Mouse (Mus musculus) urinary bladder, postnatal 4 days (tissue): ENCODE measurements around the gene B3gnt2.
A peak's percentile ranks its signal among the peaks of the same experiment; 100 is the strongest.

ENCODE experiments used
- DNase-seq, 2 experiments: peaks; one replicate each; pipeline ENCODE4 v3.0.0; 2021 to 2022; ENCODE audit warnings: low spot score in 2 of 2

The B3gnt2 gene

DNA sequence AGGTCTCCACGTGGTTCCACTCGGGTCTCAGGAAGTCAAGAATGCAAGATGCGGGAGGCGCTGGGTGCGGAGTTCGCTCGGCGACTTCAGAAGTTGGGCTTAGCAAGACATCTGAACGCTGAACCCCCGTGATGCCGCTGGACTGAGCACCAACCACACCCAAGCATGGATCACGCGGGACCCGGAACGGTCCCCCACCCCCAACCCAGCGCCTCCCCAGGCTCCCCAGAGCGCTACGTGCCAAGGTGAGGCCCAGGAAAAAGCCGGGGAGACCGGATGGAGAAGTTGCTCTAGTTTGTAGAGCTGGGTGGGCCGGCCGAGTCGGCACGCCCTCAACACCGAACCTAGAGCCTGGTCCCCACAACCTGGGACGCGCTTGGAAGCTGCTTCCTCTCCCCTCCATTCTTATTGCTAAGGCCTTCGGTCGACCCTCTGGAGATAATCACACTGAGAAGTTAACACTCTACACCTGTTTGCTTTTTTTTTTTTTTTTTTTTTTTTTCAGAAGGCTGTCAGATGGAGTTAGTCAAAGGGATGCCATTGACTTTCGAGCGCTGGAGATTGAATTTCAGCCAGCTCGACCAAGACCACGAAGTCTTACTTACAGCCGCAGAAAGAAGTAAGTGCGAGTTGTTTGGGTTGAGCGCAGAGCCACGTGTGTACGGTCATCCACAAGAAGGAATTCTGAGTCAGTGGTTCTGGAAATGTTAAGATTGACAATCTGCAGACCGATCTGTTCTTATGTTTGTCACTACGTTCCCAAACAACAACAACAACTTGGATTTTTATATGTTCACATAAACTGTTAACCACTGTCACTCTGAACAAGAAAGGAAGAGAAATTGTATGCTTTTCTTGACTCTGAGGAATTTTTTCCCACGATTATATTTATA lies at the start of gene B3gnt2:
Gene B3gnt2, minus strand, starts transcription at position 627 of the 893 bp plus-strand sequence.
- peak; percentile 54 to 65 for DNase-seq

DNA sequence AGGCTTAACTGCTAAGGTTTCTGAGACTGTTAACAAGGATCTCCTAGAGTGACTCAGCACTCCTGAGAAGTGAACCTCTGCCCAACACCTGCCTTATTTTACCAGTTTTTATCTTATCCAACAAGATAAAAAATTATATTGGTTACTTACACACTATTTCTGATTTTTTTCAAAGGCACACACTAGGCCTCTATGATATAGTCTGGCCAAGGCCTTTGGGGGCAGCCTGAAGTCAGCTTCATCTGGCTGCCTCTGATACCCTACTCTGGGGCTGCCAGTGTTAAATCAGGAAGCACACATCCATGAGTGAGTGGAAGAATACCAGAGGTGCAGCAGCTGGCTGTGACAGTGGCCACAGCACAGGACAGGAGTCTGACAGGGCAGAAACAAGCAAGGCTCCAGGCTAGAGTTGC lies 45.7 kb upstream of the B3gnt2 start:
- no peak for DNase-seq

DNA sequence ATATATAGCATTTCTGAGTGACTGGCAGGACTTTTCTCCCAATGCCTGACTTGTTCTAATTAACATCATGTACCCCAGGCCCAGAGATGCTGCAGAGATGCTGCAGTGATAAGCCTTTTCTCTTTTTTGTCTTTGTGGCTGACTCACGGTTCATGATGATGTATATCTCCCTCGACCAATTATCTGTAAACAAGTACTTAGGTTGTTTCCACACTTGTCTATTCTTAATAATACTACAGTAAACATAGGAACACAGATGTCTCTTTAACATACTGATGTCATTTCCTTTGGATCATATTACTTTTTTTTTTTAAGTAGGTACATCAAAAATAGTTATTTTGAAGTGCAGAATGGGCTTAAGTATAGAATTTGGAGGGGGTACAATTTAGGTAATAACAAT lies 42.2 kb upstream of the B3gnt2 start:
- no peak for DNase-seq

DNA sequence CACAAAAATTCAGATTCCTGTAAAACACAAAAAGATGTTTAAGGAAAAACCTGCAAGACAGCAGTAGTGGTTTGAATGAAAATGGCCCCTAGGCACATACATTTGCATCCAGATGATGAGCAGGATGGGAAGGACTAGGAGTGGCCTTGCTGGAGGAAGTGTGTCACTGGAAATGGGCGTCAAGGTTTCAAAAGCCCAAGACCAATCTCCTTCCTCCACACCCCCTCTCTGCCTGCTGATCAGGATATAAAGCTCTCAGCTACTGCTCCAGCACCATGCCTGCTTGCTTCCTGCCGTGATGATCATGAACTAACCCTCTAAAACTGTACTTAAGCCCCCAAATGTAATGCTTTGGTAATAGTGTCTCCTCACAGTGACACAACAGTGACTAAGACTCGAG lies 39.3 kb upstream of the B3gnt2 start:
- no peak for DNase-seq

DNA sequence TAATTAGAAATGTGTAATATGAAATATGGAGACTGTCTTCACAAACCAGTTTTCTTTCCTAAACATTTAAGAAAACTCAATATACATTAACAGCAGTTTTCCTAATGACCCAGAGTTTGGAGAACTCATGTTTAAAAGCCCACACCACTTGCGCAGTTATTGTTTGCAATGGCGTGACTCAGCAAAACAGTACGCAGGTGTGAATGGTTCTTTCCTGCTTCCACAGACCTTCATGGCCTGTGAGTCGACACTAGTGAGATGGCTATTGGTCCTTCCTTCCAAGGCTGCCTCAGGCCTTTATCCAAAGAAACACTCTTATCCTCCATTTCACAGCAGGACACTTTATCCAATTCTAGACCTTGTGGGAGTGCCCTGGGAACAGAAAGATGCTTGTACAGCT lies 36.9 kb upstream of the B3gnt2 start:
- DNase-seq = no peak

DNA sequence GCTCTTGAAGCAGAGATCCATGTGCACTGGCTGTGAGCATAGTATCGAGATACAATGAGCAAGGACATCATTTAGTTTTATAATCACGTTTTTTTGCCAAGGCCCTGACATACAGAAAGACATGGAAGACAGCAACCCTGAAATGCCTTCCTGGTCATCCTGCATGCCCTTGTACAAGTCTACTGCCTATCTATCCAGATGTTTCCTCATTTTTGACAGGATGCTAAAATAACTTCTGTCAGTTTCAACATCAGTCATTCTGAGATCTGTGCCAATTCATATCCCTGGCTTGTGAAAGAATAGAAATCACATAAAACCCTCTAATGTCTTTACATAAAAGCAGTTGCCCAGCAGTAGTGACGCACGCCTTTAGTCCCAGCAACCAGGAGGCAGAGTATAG lies 36.4 kb upstream of the B3gnt2 start:
- DNase-seq = no peak

DNA sequence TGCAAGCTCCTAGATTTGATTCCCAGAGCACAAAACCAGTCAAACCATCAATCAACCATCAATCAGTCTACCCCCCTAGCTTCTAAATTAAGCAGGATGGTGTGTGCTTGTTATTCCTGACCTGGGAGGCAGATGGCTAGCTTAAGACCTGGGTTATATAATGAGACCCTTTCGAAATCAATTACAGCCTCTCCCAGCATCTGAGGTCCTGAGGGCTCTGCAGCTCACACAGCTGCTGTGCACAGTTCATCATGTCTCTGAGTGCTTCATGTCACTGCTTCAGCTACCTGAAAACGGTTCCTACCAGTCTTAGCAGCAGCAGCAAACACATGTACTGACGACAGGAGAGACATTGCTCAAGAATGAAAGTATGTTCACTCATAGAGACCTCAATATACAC lies 32.3 kb upstream of the B3gnt2 start:
- no peak for DNase-seq

DNA sequence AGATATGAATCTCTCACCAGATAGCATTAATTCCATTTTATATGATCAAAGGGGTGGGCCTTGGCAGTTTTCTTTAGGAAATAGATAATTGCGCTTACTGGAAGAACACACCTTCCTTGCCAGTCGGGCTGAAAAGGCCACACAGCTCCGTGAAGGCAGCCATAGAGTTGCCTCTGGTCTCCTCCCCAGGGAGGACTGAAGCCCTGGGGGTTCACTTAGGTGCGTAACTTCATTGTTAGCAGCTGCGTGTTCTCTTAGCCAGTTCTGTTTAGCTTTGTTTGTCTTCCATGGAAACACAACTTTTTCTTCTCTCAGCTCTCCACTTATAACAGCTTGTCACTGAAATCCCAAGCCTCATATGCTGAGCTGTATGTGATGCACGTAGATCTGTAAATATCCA lies 31.7 kb upstream of the B3gnt2 start:
- DNase-seq = no peak

DNA sequence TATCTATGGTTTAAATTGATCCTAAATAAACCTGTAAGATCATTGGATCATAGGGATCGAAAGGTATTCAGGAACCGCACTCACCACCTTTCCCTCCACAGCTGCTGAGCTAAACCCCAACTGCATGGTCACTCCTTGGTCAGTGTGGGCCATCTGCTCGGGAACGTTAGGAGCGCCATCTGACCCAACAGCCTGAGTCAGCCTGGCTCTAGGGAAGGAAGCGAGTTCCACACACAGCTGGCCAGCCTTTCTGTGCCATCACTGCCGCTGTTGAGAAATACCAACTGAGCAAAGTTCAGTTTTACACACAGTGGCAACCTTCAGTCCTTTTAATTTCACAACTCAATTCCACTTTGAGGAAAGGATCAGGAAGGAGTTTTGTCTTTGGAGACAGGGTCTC lies 31.1 kb upstream of the B3gnt2 start:
- no peak for DNase-seq

DNA sequence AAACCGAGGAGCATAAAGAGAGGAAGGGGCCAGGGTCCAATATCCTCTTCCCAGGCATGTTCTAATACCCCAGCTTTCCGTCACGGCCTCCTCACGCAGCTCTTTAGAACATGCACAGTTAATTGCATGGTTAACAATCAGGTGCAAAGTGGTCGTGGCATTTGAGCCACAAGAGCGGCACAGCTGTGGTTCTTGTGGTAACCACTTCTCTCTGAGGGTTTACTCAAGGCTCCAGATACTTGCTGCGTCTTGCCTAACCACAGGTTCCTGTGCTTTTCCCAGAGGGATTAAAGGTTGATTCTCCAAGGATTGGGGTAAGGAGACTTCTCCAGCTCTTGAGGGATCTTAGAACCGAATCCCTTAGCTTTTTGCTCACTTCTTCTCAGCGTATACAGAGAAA lies 30.5 kb upstream of the B3gnt2 start:
- DNase-seq = no peak

DNA sequence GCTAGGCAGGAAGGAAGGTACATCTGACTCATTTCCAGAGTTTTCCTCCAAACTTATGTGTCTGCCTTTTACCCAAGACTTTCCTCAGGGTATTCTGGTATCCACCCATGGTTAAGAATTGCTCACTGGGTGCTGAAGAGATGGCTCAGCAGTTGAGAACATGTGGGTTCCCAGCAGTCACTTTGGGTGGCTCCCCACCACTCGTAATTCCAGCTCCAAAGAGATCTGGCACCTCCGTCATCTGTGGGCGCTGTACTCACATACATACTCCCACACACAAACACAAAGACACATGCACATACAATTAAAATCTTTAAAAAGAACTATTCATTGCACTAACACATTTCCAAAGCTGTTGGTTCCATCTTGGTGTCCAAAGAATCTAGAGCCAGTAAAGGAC lies 28.5 kb upstream of the B3gnt2 start:
- no peak for DNase-seq

DNA sequence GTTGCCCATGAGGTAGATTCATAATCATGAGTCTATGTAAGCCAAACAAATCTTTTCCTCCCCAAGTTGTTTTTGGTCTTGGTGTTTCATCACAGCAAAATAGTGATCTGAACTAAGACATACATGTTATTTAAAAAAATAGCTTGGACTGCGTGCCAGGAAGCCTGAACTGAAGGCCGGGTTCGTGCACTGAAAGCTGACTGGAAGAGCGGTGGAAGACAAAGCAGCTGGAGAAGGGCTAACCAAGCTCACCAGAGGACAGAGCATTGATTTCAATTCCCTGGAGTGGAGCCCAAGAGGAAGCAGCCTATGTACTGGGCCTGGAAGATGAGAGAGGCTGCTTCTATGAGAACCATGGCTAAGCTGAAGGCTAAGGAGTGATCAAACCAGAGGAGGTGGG lies 26.2 kb upstream of the B3gnt2 start:
- DNase-seq = no peak

DNA sequence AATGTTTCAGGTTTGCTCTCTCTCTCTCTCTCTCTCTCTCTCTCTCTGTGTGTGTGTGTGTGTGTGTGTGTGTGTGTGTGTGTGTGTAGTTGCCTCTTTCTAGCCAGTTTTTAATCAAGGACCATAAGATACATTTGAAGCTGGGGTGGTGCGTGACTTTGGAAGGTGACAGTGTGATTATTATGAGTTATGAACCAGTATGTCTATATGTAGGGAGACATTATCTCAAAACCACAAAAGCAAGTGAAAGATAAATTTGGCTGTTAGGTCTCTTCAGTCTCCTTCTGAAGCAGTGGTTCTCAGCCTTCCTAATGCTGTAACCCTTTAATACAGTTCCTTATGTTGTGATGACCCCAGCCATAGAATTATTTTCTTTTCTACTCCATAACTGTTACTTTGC lies 24.6 kb upstream of the B3gnt2 start:
- DNase-seq = no peak

DNA sequence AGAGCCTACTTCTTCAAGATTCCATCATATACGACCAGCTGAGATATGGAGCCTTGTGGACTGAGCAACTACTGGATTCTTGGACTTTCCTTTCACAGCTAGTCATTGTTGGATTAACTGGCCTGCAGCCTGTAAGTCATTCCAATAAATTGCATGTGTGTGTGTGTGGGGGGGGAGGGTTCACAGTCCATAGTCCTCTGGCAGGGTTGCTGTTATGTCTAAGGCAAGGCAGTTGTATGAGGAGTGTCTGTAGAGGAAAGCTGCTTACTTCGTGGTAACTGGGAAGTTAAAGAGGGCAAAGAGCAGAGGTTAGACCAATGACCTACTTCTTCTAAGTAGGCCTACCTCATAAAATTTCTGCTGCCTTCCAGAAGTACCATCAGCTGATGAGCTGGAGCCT lies 22.9 kb upstream of the B3gnt2 start:
- no peak for DNase-seq

DNA sequence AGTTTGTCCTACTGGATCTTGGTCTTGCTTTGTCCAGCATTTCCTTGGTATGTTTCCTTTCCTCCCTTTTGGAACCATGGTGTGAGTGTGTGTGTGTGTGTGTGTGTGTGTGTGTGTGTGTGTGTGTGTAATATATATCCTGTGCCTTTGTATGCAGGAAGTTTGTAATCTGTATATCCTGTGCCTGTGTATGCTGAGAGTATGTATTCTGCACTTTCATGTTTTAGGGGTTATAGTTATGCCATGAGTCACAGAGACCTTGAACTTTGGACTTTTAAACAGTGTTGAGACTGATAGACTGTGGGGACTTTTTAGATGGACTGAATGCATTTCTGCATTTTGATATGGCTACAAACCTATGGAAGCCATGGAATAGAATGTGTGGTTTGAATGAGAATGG lies 22.2 kb upstream of the B3gnt2 start:
- DNase-seq = no peak

DNA sequence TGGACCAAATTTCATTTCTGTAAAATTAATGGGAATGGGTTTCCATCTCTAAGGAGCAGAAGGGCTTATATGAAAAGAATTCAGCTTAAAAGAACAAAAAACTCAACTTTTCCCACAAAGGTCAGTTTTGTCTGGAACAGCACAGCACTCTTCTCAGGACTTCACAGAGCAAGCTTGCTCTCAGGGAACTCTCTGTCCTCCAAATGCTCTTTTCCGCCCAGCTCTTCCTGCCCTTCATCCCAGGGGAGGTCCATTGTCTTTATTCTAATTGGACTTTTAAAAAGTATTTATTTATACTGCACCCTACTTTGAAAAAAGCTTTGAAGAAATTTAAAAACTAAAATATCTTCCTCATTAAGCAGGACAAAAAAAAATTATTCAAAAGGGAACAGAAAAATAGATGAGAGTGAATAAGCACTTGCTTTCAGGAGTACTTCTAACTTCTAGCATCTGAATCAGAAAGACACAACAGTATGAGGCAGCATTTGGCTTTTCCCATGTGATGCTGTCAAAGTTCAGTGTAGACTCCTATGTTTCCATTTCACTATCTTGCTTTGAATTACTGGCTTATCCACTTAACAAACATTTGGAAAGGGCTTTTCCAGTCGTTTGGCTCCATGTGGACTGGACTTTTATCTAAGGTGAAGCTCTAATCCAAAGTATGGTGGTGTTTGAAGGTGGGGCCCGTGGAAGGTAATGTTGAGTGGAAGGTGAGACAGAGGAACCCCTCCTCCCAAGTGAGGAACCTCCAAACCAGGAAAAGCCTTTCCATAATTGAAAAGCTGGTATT lies 19.8 kb upstream of the B3gnt2 start:
- DNase-seq = no peak

DNA sequence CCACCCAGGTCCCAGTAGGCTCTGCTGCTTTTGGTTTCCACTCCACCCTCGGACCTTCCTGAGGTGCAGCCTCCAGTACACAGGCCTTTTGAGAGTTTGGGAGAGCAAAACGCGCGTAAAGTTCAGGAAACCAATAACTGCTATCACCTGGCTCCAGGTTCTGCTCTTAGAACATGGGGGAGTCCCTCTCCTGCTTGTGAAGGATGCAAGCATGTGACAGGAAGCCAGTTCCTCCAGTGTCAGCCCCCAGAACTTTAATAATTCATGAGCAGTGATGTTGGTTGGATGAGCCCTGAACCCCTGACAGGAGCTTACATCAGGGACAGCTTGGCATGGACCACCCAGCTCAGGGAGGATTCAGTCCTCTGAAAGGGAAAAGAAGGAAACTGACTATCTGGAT lies 18.9 kb upstream of the B3gnt2 start:
- no peak for DNase-seq

DNA sequence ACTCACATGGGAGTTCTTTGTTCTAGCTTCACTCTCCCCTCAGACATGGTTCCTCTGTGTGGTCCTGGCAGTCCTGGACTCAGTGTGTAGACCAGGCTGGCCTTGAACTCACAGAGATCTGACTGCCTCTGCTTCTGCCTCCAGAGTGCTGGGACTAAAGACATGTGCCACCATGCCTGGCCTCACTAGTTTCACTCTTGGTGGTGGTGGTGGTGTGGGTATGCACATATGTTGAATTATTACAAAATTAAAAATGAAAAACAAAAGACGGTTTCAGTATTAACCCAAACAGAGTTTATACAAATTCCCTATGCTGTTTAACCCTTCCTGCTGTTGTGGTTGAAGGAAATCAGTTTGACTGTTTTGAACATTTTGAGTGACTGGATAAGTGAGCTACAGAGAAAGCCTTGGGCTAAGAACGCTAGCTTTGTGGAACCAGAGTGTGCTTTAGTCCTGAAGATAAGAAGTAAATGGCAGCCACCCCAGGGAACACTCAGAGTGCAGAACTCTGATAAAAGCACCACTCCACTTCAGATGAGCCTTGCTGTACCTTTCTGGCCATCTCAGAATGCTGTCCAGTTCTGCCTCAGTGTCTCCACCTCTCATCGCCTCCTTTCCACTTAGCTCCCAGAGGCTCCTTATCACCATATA lies 16.0 kb upstream of the B3gnt2 start:
- DNase-seq = no peak

DNA sequence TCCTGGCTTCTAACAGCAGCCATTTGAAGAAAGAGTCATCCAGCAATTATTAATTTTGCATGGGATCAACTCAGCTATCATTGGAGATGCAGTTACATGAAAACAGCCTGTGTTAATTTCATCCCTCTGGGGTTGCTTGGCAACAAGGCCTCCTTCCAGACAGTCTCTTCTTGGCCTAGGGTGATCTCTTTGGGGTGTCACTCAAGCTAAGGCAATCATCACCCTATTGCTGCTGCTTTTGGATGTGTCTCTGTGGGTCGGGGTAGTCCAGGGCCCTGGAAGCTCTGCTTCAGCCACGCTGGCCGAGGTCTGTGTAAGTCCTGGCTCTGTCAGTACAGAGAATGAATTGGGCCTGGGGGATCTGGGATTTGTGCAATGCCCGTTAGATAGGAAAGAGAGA lies 14.5 kb upstream of the B3gnt2 start:
- DNase-seq = no peak

DNA sequence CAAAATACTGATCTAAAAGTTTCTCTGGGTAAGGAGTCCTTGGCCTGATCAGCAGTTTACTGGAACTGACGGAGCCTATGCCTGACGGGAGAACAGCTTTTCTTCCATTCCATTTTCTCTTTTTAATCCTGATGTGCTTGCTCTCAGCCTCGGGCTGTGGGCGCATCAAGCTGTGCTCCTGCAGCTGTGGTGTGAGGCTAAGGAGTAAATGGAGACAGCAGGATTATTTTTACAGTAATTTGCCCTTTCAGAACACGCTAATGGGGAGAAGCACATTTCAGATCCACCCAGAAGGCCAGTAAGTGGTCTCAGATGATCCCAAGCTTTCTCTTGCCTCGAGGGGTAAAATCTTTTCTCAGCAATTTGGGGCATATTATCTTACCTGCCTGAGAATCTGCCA lies 14.0 kb upstream of the B3gnt2 start:
- DNase-seq = no peak

DNA sequence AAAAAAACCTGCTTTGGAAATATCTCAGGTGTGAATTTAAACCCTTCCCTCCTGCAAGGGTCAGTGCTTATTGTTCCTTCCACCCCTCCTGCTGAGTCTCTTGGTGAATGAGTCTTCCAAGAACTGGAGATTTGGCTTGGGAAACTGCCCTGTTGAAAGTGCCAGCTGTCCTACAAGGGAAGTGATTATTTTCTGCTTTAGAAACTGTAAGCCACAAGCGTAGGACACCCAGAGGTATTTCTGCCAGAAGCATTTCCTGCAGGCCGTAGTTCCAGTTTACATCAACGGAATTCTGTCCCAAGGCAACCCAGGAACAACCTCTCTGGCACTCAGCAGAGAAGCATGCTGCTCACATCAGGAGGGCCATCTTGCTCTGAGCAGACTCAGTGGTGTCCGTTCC lies 12.6 kb upstream of the B3gnt2 start:
- no peak for DNase-seq

DNA sequence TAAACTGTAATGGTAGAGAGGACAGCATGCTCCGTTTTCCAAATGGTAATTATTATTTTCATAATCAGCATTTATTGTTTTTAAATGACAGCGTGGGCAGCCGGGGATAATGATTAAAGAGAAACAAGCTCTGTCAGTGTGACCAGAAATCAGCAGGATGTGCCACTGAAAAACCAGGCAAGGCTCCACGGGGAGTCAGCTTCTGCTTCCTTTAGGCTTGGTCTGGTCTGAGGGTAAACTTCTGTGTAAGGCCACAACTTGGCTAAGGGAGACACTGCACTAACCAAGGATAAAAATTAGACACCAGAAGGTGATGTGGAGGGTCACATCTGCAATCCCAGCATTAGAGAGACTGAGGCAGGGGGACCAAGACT lies 11.5 kb upstream of the B3gnt2 start:
- no peak for DNase-seq
